Mouse (Mus musculus) CH12.LX (cell line): Measurements from ENCODE around the gene Ripk1. TPM values are rescaled to one million over a fixed set of nuclear protein-coding genes. Genes with fewer than 3 reads are reported as not detected.

Source experiments
- DNase-seq: peaks from one replicate; pipeline ENCODE4 v3.0.0-alpha.2; 2013; ENCODE audit errors: extremely low read depth
- H3K27ac ChIP-seq: 2 replicates; pipeline ENCODE4 v1.5.1; 2012; ENCODE audit warnings: low read depth, mild to moderate bottlenecking, control low read depth, moderate library complexity; ENCODE audit not compliant: insufficient read depth
- H3K27me3 ChIP-seq: replicated peaks from 2 replicates; pipeline ENCODE3; 2012; ENCODE audit warnings: inconsistent platforms
- H3K36me3 ChIP-seq, 2 experiments: replicated peaks in 1 of 2; 2 replicates each; pipeline versions ENCODE3 to v1.6.1; 2012; ENCODE audit warnings: inconsistent platforms in 1 of 2, low read length in 1 of 2, mild to moderate bottlenecking in 1 of 2, mixed read lengths in 1 of 2, moderate library complexity in 1 of 2; ENCODE audit not compliant: control insufficient read depth in 1 of 2, insufficient read depth in 1 of 2
- H3K4me1 ChIP-seq, 2 experiments: 2 replicates each; pipeline ENCODE4 v1.6.1; 2012; ENCODE audit warnings: inconsistent platforms in 1 of 2, moderate library complexity in 1 of 2; ENCODE audit not compliant: insufficient read depth in 2 of 2, control insufficient read depth in 1 of 2
- H3K4me2 ChIP-seq: 2 replicates; pipeline ENCODE4 v1.6.1; 2012; ENCODE audit warnings: low read depth, mild to moderate bottlenecking, control low read depth; ENCODE audit not compliant: poor library complexity, insufficient read depth, severe bottlenecking
- H3K4me3 ChIP-seq, 3 experiments: fragments of 150-350 bp in 1 of 3; sonication (generic) in 1 of 3; replicated peaks in 1 of 3; 2 replicates each; pipeline versions ENCODE3 to v1.5.1; 2011 to 2012; ENCODE audit warnings: low read depth in 2 of 3, low read length in 2 of 3, mild to moderate bottlenecking in 2 of 3, moderate library complexity in 2 of 3, control low read depth in 1 of 3, improper control_type of control experiment in 1 of 3, inconsistent platforms in 1 of 3, mixed read lengths in 1 of 3; ENCODE audit not compliant: poor library complexity in 1 of 3
- H3K79me2 ChIP-seq: replicated peaks from 2 replicates; pipeline ENCODE4 v1.6.1; 2012; ENCODE audit warnings: mild to moderate bottlenecking, moderate library complexity; ENCODE audit not compliant: control insufficient read depth, poor library complexity, insufficient read depth, severe bottlenecking; ENCODE audit errors: extremely low read depth
- H3K9ac ChIP-seq: 2 replicates; pipeline ENCODE4 v1.6.1; 2012; ENCODE audit warnings: low read depth, mild to moderate bottlenecking, control low read depth, moderate library complexity; ENCODE audit not compliant: insufficient read depth
- H3K9me3 ChIP-seq: replicated peaks from 2 replicates; pipeline ENCODE3; 2012; ENCODE audit warnings: low read length, inconsistent platforms, mixed read lengths
- BHLHE40 ChIP-seq: IDR thresholded peaks from 2 replicates; pipeline ENCODE4 v1.6.1; 2011; ENCODE audit warnings: mild to moderate bottlenecking, low read depth, low read length, improper control_type of control experiment
- CHD1 ChIP-seq: IDR thresholded peaks from 2 replicates; pipeline ENCODE4 v1.6.1; 2012; ENCODE audit warnings: low read depth, low read length, improper control_type of control experiment, inconsistent platforms
- CHD2 ChIP-seq: IDR thresholded peaks from 2 replicates; pipeline ENCODE4 v1.6.1; 2011; ENCODE audit warnings: low read length, improper control_type of control experiment
- CTCF ChIP-seq, 2 experiments: IDR thresholded peaks in 1 of 2; conservative IDR thresholded peaks in 1 of 2; 2 replicates each; pipeline ENCODE4 v1.5.1; 2011 to 2012; ENCODE audit warnings: low read depth in 2 of 2, low read length in 2 of 2, improper control_type of control experiment in 1 of 2, inconsistent platforms in 1 of 2, mild to moderate bottlenecking in 1 of 2, moderate library complexity in 1 of 2
- ETS1 ChIP-seq: conservative IDR thresholded peaks from 2 replicates; pipeline ENCODE4 v1.6.1; 2012; ENCODE audit warnings: low read depth, mild to moderate bottlenecking, inconsistent platforms, low read length, improper control_type of control experiment, moderate library complexity
- GABPA ChIP-seq: IDR thresholded peaks from 2 replicates; pipeline ENCODE4 v1.6.1; 2012; ENCODE audit warnings: low read depth, low read length, improper control_type of control experiment, inconsistent platforms; ENCODE audit not compliant: insufficient replicate concordance
- HCFC1 ChIP-seq: IDR thresholded peaks from 2 replicates; pipeline ENCODE4 v1.6.1; 2012; ENCODE audit warnings: low read depth, mild to moderate bottlenecking, inconsistent platforms, low read length, improper control_type of control experiment
- JUND ChIP-seq: conservative IDR thresholded peaks from 2 replicates; pipeline ENCODE4 v1.6.1; 2011; ENCODE audit warnings: low read depth, low read length, improper control_type of control experiment
- KAT2A ChIP-seq: IDR thresholded peaks from 2 replicates; pipeline ENCODE4 v1.6.1; 2012; ENCODE audit warnings: low read length, improper control_type of control experiment, inconsistent platforms; ENCODE audit not compliant: insufficient replicate concordance
- MAFK ChIP-seq: IDR thresholded peaks from 2 replicates; pipeline ENCODE4 v1.6.1; 2011; ENCODE audit warnings: low read length, improper control_type of control experiment; ENCODE audit not compliant: insufficient replicate concordance
- MAZ ChIP-seq: IDR thresholded peaks from 2 replicates; pipeline ENCODE4 v1.6.1; 2012; ENCODE audit warnings: low read depth, mild to moderate bottlenecking, inconsistent platforms, low read length, improper control_type of control experiment, moderate library complexity
- MEF2A ChIP-seq: IDR thresholded peaks from 2 replicates; pipeline ENCODE4 v1.6.1; 2014; ENCODE audit warnings: low read depth, mild to moderate bottlenecking, inconsistent platforms, low read length, improper control_type of control experiment, borderline replicate concordance
- MXI1 ChIP-seq: IDR thresholded peaks from 2 replicates; pipeline ENCODE4 v1.6.1; 2011; ENCODE audit warnings: mild to moderate bottlenecking, low read depth, low read length, improper control_type of control experiment
- MYC ChIP-seq: IDR thresholded peaks from 2 replicates; pipeline ENCODE4 v1.6.1; 2011; ENCODE audit warnings: low read depth, mild to moderate bottlenecking, improper control_type of control experiment, low read length
- NELFE ChIP-seq: IDR thresholded peaks from 2 replicates; pipeline ENCODE4 v1.6.1; 2011; ENCODE audit warnings: low read depth, low read length, improper control_type of control experiment
- POLR2A ChIP-seq: IDR thresholded peaks from 2 replicates; pipeline ENCODE4 v1.6.1; 2011; ENCODE audit warnings: low read depth, mild to moderate bottlenecking, improper control_type of control experiment, low read length
- RAD21 ChIP-seq: IDR thresholded peaks from 2 replicates; pipeline ENCODE4 v1.6.1; 2011; ENCODE audit warnings: low read depth, mild to moderate bottlenecking, low read length, improper control_type of control experiment, moderate library complexity
- SIN3A ChIP-seq: IDR thresholded peaks from 2 replicates; pipeline ENCODE4 v1.6.1; 2012; ENCODE audit warnings: low read length, improper control_type of control experiment, inconsistent platforms
- SMC3 ChIP-seq: IDR thresholded peaks from 2 replicates; pipeline ENCODE4 v1.6.1; 2011; ENCODE audit warnings: low read depth, low read length, improper control_type of control experiment
- TBP ChIP-seq: conservative IDR thresholded peaks from 2 replicates; pipeline ENCODE4 v1.6.1; 2011; ENCODE audit warnings: low read depth, low read length, improper control_type of control experiment
- TCF12 ChIP-seq: IDR thresholded peaks from 2 replicates; pipeline ENCODE4 v1.6.1; 2014; ENCODE audit warnings: low read depth, mild to moderate bottlenecking, inconsistent platforms, low read length, improper control_type of control experiment
- UBTF ChIP-seq: IDR thresholded peaks from 2 replicates; pipeline ENCODE4 v1.6.1; 2012; ENCODE audit warnings: low read depth, mild to moderate bottlenecking, inconsistent platforms, low read length, improper control_type of control experiment, moderate library complexity
- USF1 ChIP-seq: IDR thresholded peaks from 2 replicates; pipeline ENCODE4 v1.6.1; 2014; ENCODE audit warnings: low read depth, mild to moderate bottlenecking, inconsistent platforms, low read length, improper control_type of control experiment
- USF2 ChIP-seq: conservative IDR thresholded peaks from 2 replicates; pipeline ENCODE4 v1.6.1; 2011; ENCODE audit warnings: low read depth, low read length, improper control_type of control experiment
- ZC3H11A ChIP-seq: IDR thresholded peaks from 2 replicates; pipeline ENCODE4 v1.6.1; 2012; ENCODE audit warnings: low read depth, mild to moderate bottlenecking, inconsistent platforms, low read length, improper control_type of control experiment
- ZKSCAN1 ChIP-seq: IDR thresholded peaks from 2 replicates; pipeline ENCODE4 v1.6.1; 2012; ENCODE audit warnings: low read depth, inconsistent platforms, low read length, improper control_type of control experiment, borderline replicate concordance
- ZMIZ1 ChIP-seq: IDR thresholded peaks from 2 replicates; pipeline ENCODE4 v1.6.1; 2012; ENCODE audit warnings: low read depth, mild to moderate bottlenecking, inconsistent platforms, low read length, improper control_type of control experiment
- ZNF384 ChIP-seq: IDR thresholded peaks from 2 replicates; pipeline ENCODE4 v1.6.1; 2012; ENCODE audit warnings: low read depth, low read length, improper control_type of control experiment, inconsistent platforms
- dilution Hi-C: fragments of 300-500 bp; cut with MboI; formaldehyde crosslinking; loops from 2 replicates; pipeline ENCODE4 v1.14.3; 2020; ENCODE audit warnings: low sequenced_read_pairs; ENCODE audit not compliant: extremely low pct_unique_long_range_greater_than_20kb, extremely low pct_ligation_motif_present
- in situ Hi-C: fragments of 300-500 bp; cut with MboI; formaldehyde crosslinking; loops from 3 replicates; pipeline ENCODE4 v1.14.3; 2019; ENCODE audit warnings: low sequenced_read_pairs, low pct_ligation_motif_present, low pct_unique_long_range_greater_than_20kb, mixed read lengths
- polyA plus RNA-seq: library from polyadenylated mRNA; unstranded; fragments of >175 nt; gene quantifications from 2 replicates; pipeline ENCODE4 v1.2.1, GENCODE M21; 2012; ENCODE audit warnings: low read depth; ENCODE audit not compliant: insufficient read length
- total RNA-seq, 2 experiments: library from RNA; depleted of rRNA; stranded (reverse); fragments of 300-350 nt in 1 of 2; fragments of >200 nt in 1 of 2; gene quantifications; 2 replicates each; pipeline ENCODE4 v1.2.3; 2012 to 2014

The Ripk1 gene
- total and polyA plus RNA-seq, 3 experiments, result 13.1 to 18.6 (median 16.6) TPM

- Histone ChIP-seq H3K27me3 (no peaks in the 10 kb centered on the region), H3K9me3 (no peaks in the 10 kb centered on the region), H3K36me3 (no peaks in the 10 kb centered on the region), H3K27ac (no peak overlapping the region), H3K4me2 (no peak overlapping the region), H3K79me2 (no peaks in the 10 kb centered on the region), H3K4me3 (no peak overlapping the region), H3K4me1 (peaks cover 0 to 3% of the 10 kb centered on the region in 2 experiments; a peak in 1 of 4 replicates), H3K9ac (no peak overlapping the region)
- TF ChIP-seq BHLHE40 (no peak), CTCF (conservative IDR thresholded peaks at IDR 0.05 in 1 of 2, IDR thresholded peaks at IDR 0.05 in 1 of 2; ENCODE audit: low read depth in 2 of 2, low read length in 2 of 2) (no peak), POLR2A (no peak), USF2 (no peak), USF1 (no peak), ZMIZ1 (no peak), MAZ (no peak), NELFE (no peak), MYC (no peak), MEF2A (no peak)
- in situ Hi-C loops (loop anchor here (5.0 to 10.0 kb wide), 2 partner anchors 43 to 195 kb away; partner anchors contain the start of genes Ripk1 and Serpinb6a), dilution Hi-C loops (no loop called here)
- DNase-seq, result no peak
These were observed 42.4 kb upstream of the Ripk1 start for GRCm38 (mm10) chr13:33959771-33960170.

DNA sequence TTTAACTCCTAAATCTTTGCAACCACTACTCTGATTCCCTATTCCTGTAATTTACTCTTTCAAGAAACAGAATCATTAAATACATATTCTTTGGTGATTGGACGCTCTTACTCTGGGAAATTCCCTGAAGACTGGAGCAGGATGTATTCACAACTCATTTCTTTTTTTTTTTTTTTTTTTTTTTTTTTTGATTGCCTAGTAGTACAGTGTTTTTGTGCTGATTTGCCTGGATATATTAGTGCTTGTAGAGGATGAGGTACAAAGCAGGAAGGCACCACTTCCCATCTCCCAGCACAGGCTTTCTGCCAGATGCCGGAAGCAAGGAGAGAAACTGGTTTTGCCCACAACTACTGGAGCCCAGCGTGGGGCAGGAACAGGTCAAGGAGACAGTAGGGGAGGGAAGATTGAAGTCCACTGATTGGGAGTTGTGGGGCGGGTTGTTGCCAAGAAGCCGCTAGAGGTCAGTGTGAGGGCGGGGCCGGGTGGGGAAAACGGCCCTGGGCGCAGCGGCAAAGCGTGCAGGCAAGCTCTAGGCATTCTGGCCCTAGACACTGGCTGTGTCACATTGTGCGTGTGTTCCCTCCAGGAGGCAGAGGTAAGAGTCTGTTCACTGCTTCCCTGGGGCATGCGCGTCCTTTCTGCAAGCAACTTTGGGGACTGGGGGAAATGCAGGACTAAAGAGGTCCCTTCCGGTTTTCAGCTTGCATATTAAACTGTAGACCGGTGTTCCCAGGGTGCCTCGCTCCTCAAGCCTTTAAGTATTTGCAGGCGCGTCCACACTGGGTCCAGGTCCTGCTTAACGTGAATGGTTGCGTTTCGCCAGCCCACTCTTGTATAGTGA lies 37.7 kb upstream of the Ripk1 start, which contains the start of gene Nqo2:
TSS of gene Nqo2 (plus strand) at position 482 of the 841 bp plus-strand sequence.
- peak within 1 kb of the TSS; percentile 61 for H3K9ac ChIP-seq
- no peaks in the 10 kb centered on the region for H3K27me3 ChIP-seq
- H3K9me3 ChIP-seq, result no peaks in the 10 kb centered on the region
- dilution Hi-C loops (no loop called here), in situ Hi-C loops (loop anchor here (5.0 kb wide), 1 partner anchor 38 kb away; the partner anchor contains the start of genes Ripk1 and Serpinb6a)
- peak within 1 kb of the TSS; percentile 70; the same call in 1 of the 2 replicates for H3K27ac ChIP-seq
- peak; percentile 82 for DNase-seq
- H3K79me2 ChIP-seq, result no peaks in the 10 kb centered on the region
- H3K4me2 ChIP-seq, result peak within 1 kb of the TSS; percentile 61
- H3K4me1 ChIP-seq, result peaks cover 2 to 6% of the 10 kb centered on the region in 2 experiments; a peak in 1 of 4 replicates
- peak within 1 kb of the TSS; percentile 56 to 75 (median 66) for H3K4me3 ChIP-seq
- H3K36me3 ChIP-seq, result peaks cover 0 to 3% of the 10 kb centered on the region in 2 experiments
- TF ChIP-seq TBP, result peak; percentile 64
- no peak; the same call in 1 of the 2 replicates for TF ChIP-seq RAD21
- TF ChIP-seq MXI1, result 0 out of 2 replicates have a peak, but pooled peaks have one; percentile 53
- TF ChIP-seq POLR2A, result peak; percentile 52
- TF ChIP-seq ZMIZ1, result no peak
- peak; percentile 74 for TF ChIP-seq NELFE
- no peak for TF ChIP-seq UBTF
- no peak for TF ChIP-seq JUND
- no peak for TF ChIP-seq CHD1
- peak; percentile 81 for TF ChIP-seq ZNF384
- TF ChIP-seq ZC3H11A, result no peak
- no peak for TF ChIP-seq GABPA
- TF ChIP-seq HCFC1, result peak; percentile 68
- TF ChIP-seq ZKSCAN1, result no peak
- TF ChIP-seq ETS1, result no peak
- 0 out of 2 replicates have a peak, but pooled peaks have one; percentile 29 for TF ChIP-seq TCF12
- peak in 1 of 2 experiments; percentile 56; a peak in 2 of 4 replicates for TF ChIP-seq CTCF (conservative IDR thresholded peaks at IDR 0.05 in 1 of 2, IDR thresholded peaks at IDR 0.05 in 1 of 2; ENCODE audit: low read depth in 2 of 2, low read length in 2 of 2)
- TF ChIP-seq BHLHE40, result peak; percentile 4; the same call in 1 of the 2 replicates
- TF ChIP-seq MEF2A, result no peak
- TF ChIP-seq MAFK, result no peak
- 0 out of 2 replicates have a peak, but pooled peaks have one; percentile 30 for TF ChIP-seq KAT2A
- TF ChIP-seq SIN3A, result peak; percentile 44; the same call in 1 of the 2 replicates
- peak; percentile 9; the same call in 1 of the 2 replicates for TF ChIP-seq SMC3
- TF ChIP-seq CHD2, result no peak
- TF ChIP-seq MAZ, result peak; percentile 79; the same call in 1 of the 2 replicates
- no peak for TF ChIP-seq USF1
